Comparison of ENCODE assay signal across 10 mouse cellular contexts in the genomic region with DNA sequence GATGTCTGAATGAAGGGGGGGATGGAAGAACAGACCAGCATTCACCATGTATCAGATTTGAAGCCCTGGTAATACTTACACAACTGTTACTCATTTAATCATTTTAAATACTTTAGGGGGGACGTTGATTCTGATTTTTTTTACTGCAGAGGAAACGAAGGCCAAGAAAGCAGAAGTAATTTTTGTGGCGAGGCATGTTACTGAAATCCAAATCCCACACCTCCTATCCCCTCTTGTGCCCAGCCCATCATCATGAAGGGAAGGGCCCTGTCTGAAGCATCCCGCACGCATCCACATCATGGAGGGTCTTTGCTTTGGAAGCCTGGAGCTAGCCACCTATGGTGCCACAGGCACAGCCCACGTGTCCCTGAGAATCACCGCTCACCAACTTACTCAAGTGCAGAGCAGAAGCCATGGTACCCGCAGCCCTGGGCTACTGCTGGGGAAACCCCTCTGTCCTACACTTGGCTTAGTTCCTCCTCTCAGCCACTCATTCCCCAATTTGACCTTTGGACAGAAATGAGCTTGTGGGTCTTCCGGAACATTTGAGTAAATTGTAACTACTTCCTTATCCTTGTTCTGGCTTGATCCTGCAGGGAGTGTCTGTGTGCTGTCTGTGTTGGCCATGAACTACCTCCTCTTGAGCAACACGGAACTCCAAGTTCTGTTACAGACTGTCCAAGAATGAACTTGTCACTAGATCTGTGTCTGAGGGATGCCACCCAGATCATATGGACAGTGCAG. TPM values are rescaled to one million over a fixed set of nuclear protein-coding genes. Genes with fewer than 3 reads are reported as not detected.
DNase-seq lines count a peak whose midpoint lies in the region; ATAC-seq lines count a peak whose summit lies in the region.
"Had no signal": no experiment of that assay in that cellular context is flagged by ENCODE, and none has a peak within 500 bp of the region (broad histone marks: within the 10 kb centered on the region; RNA-seq: fewer than 3 reads in every experiment).

No protein-coding gene starts in this region.

- H3K4me3 ChIP-seq in liver, embryonic 16.5 days (ENCODE audit: low read depth, low read length): no peak overlapping the region
- H3K4me3 ChIP-seq in liver, embryonic 12.5 days: no peak overlapping the region
- H3K4me3 ChIP-seq: embryonic facial prominence, embryonic 12.5 days; hindbrain, embryonic 15.5 days; midbrain, embryonic 12.5 days had no signal

- 45% methylated on average over 10 of the region's 10 CpGs for WGBS in liver, embryonic 16.5 days (ENCODE audit: insufficient replicate concordance)
- WGBS in liver, embryonic 12.5 days (ENCODE audit: insufficient replicate concordance): 49% methylated on average over 10 of the region's 10 CpGs

- ATAC-seq in liver, embryonic 16.5 days (ENCODE audit: low read depth): peak; percentile 32; the same call in 1 of the 2 replicates
- no peak for ATAC-seq in liver, embryonic 12.5 days

- H3K9ac ChIP-seq in liver, embryonic 16.5 days (ENCODE audit: low read depth, low read length): no peak overlapping the region
- H3K9ac ChIP-seq in liver, embryonic 12.5 days: no peak overlapping the region
- H3K9ac ChIP-seq: embryonic facial prominence, embryonic 12.5 days; hindbrain, embryonic 15.5 days; midbrain, embryonic 12.5 days had no signal

- peak; percentile 90 for DNase-seq in gonadal fat pad, adult 2 months (ENCODE audit: low read depth)
- DNase-seq in kidney, postnatal 25 days: peak; percentile 18 to 63
- peak; percentile 52 for DNase-seq in splenic B cell, adult 2 months (ENCODE audit: low read depth, low spot score)
- no peak for DNase-seq in cerebellum, adult 18-20 months
- no peak for DNase-seq in thymus, postnatal 4 days

- H3K27ac ChIP-seq in liver, embryonic 16.5 days (ENCODE audit: low read length): no peak overlapping the region
- H3K27ac ChIP-seq in liver, embryonic 12.5 days: no peak overlapping the region
- H3K27ac ChIP-seq: embryonic facial prominence, embryonic 12.5 days; hindbrain, embryonic 15.5 days; midbrain, embryonic 12.5 days had no signal

- H3K36me3 ChIP-seq in liver, embryonic 16.5 days (ENCODE audit: control insufficient read depth, insufficient read depth): no peaks in the 10 kb centered on the region
- no peaks in the 10 kb centered on the region for H3K36me3 ChIP-seq in liver, embryonic 12.5 days
- H3K36me3 ChIP-seq in splenic B cell, adult 2 months (ENCODE audit: control insufficient read depth, insufficient read depth, low read length, poor library complexity, severe bottlenecking): no peaks in the 10 kb centered on the region
- H3K36me3 ChIP-seq: embryonic facial prominence, embryonic 12.5 days; hindbrain, embryonic 15.5 days; midbrain, embryonic 12.5 days had no signal

- H3K4me1 ChIP-seq in liver, embryonic 16.5 days (ENCODE audit: control insufficient read depth, low read depth, low read length): no peaks in the 10 kb centered on the region
- H3K4me1 ChIP-seq in liver, embryonic 12.5 days: no peaks in the 10 kb centered on the region
- H3K4me1 ChIP-seq: embryonic facial prominence, embryonic 12.5 days had no signal

- no peaks in the 10 kb centered on the region for H3K27me3 ChIP-seq in liver, embryonic 16.5 days (ENCODE audit: control insufficient read depth, insufficient read depth, low read depth, low read length)
- H3K27me3 ChIP-seq in liver, embryonic 12.5 days (replicated peaks): no peaks in the 10 kb centered on the region
- H3K27me3 ChIP-seq in splenic B cell, adult 2 months (ENCODE audit: control insufficient read depth, insufficient read depth, low read length, poor library complexity, severe bottlenecking): no peaks in the 10 kb centered on the region
- H3K27me3 ChIP-seq: embryonic facial prominence, embryonic 12.5 days; hindbrain, embryonic 15.5 days; midbrain, embryonic 12.5 days had no signal

- H3K4me2 ChIP-seq in liver, embryonic 16.5 days (ENCODE audit: low read depth, low read length): no peak overlapping the region
- H3K4me2 ChIP-seq in liver, embryonic 12.5 days: no peak overlapping the region
- H3K4me2 ChIP-seq: embryonic facial prominence, embryonic 12.5 days; hindbrain, embryonic 15.5 days; midbrain, embryonic 12.5 days had no signal

- no peaks in the 10 kb centered on the region for H3K9me3 ChIP-seq in liver, embryonic 16.5 days (replicated peaks; ENCODE audit: control insufficient read depth, low read length)
- no peaks in the 10 kb centered on the region for H3K9me3 ChIP-seq in liver, embryonic 12.5 days (replicated peaks)
- H3K9me3 ChIP-seq: embryonic facial prominence, embryonic 12.5 days; hindbrain, embryonic 15.5 days; midbrain, embryonic 12.5 days had no signal

RNA-seq across cellular contexts. Expression of gene Sbpl, which starts 11.8 kb away (rescaled TPM):
- polyA plus RNA-seq in liver, embryonic 16.5 days (2015; fragmentation: Nextera tagmentation; extraction: Ambion mirVana): not detected in 2 replicates
- not detected in 2 replicates for polyA plus RNA-seq in liver, embryonic 12.5 days (2016; fragmentation: Nextera tagmentation; extraction: Ambion mirVana)
- not detected in 2 replicates for polyA plus RNA-seq in gonadal fat pad, adult 2 months (2012; rRNA removed)
- polyA plus RNA-seq: embryonic facial prominence, embryonic 12.5 days; hindbrain, embryonic 15.5 days; midbrain, embryonic 12.5 days had no signal

RNA-seq across cellular contexts. Expression of gene Prss30, which starts 13.5 kb away (rescaled TPM):
- 0.07 TPM in 1 of 2 replicates, not detected in the other for polyA plus RNA-seq in liver, embryonic 16.5 days (2015; fragmentation: Nextera tagmentation; extraction: Ambion mirVana)
- not detected in 2 replicates for polyA plus RNA-seq in liver, embryonic 12.5 days (2016; fragmentation: Nextera tagmentation; extraction: Ambion mirVana)
- polyA plus RNA-seq in gonadal fat pad, adult 2 months (2012; rRNA removed): 0.46 and 0.53 TPM in 2 replicates
- polyA plus RNA-seq: embryonic facial prominence, embryonic 12.5 days; hindbrain, embryonic 15.5 days; midbrain, embryonic 12.5 days had no signal

RNA-seq across cellular contexts. Expression of gene Sbp, which starts 25.4 kb away (rescaled TPM):
- polyA plus RNA-seq in liver, embryonic 16.5 days (2015; fragmentation: Nextera tagmentation; extraction: Ambion mirVana): not detected in 2 replicates
- polyA plus RNA-seq in liver, embryonic 12.5 days (2016; fragmentation: Nextera tagmentation; extraction: Ambion mirVana): not detected in 2 replicates
- polyA plus RNA-seq in gonadal fat pad, adult 2 months (2012; rRNA removed): not detected in 2 replicates
- polyA plus RNA-seq: embryonic facial prominence, embryonic 12.5 days; hindbrain, embryonic 15.5 days; midbrain, embryonic 12.5 days had no signal

RNA-seq across cellular contexts. Expression of gene Prss22, which starts 31.1 kb away (rescaled TPM):
- not detected in 2 replicates for polyA plus RNA-seq in liver, embryonic 16.5 days (2015; fragmentation: Nextera tagmentation; extraction: Ambion mirVana)
- polyA plus RNA-seq in liver, embryonic 12.5 days (2016; fragmentation: Nextera tagmentation; extraction: Ambion mirVana): not detected in 2 replicates
- polyA plus RNA-seq in gonadal fat pad, adult 2 months (2012; rRNA removed): 0.15 and 0.18 TPM in 2 replicates
- polyA plus RNA-seq: hindbrain, embryonic 15.5 days; midbrain, embryonic 12.5 days had no signal

RNA-seq across cellular contexts. Expression of gene Dcpp3, which starts 49.6 kb away (rescaled TPM):
- not detected in 2 replicates for polyA plus RNA-seq in liver, embryonic 16.5 days (2015; fragmentation: Nextera tagmentation; extraction: Ambion mirVana)
- polyA plus RNA-seq in liver, embryonic 12.5 days (2016; fragmentation: Nextera tagmentation; extraction: Ambion mirVana): not detected in 2 replicates
- not detected in 2 replicates for polyA plus RNA-seq in gonadal fat pad, adult 2 months (2012; rRNA removed)
- polyA plus RNA-seq: embryonic facial prominence, embryonic 12.5 days; hindbrain, embryonic 15.5 days; midbrain, embryonic 12.5 days had no signal

Comparison
In these comparisons a context has a peak if more than half of its experiments do, and no peak if none do; other contexts are left out.
1. DNase-seq: peak in gonadal fat pad, adult 2 months (single experiment), kidney, postnatal 25 days (2 of 2) and splenic B cell, adult 2 months (single experiment); none in cerebellum, adult 18-20 months (0 of 2) and thymus, postnatal 4 days (single experiment).